Mouse (Mus musculus) small intestine, adult 2 months (tissue): ENCODE measurements at regions not wholly inside any gene's neighbourhood (a gene's known extent, or its start where the extent isn't known, plus 50 kb on each side); places are given as distances from the start of the nearest gene placed in this dataset.

Experiments used
- CTCF ChIP-seq: fragments of 200-500 bp; IDR thresholded peaks from 2 replicates; pipeline ENCODE4 v1.5.1; 2012; ENCODE audit warnings: low read depth, mild to moderate bottlenecking, control low read depth, inconsistent platforms, low read length, moderate library complexity, mixed read lengths; ENCODE audit not compliant: insufficient replicate concordance, insufficient read length; ENCODE audit errors: extremely low read depth
- POLR2A ChIP-seq: fragments of 200-500 bp; IDR thresholded peaks from 2 replicates; pipeline ENCODE4 v1.6.1; 2012; ENCODE audit warnings: low read depth, mild to moderate bottlenecking, control low read depth, inconsistent platforms, low read length, moderate library complexity

GRCm38 (mm10) chr11:24665310-24665709 is 587.5 kb downstream of the Bcl11a start:
- TF ChIP-seq CTCF, result no peak
- TF ChIP-seq POLR2A, result no peak
